ENCODE assay signal across 16 mouse cellular contexts in the genomic region with DNA sequence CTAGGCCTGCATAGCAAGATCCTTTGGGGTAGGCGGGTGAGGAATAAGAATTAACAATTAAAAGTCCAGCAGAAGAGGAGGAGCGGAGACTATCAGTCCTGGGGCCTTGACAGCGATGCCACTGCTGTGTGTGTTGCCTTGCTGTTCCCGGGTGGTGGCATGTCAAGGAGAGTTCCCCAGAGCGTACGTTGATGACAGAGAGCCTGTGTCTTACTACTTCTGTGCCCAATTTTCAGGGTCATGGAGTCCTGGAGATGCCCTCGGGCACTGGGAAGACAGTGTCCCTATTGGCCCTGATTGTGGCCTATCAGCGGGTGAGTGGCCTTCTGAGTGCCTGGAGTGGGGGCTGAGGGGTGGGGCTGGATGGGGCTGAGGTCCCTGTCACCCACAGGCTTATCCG. TPM values are rescaled to one million over a fixed set of nuclear protein-coding genes. Genes with fewer than 3 reads are reported as not detected.
DNase-seq lines count a peak whose midpoint lies in the region; ATAC-seq and TF ChIP-seq lines count a peak whose summit lies in the region.
"Had no signal": no experiment of that assay in that cellular context is flagged by ENCODE, and none has a peak within 500 bp of the region (broad histone marks: within the 10 kb centered on the region; RNA-seq: fewer than 3 reads in every experiment).

No protein-coding gene starts in this region.

- H3K4me3 ChIP-seq in forebrain, embryonic 12.5 days (replicated peaks) = 0 out of 2 replicates have a peak overlapping the region, but pooled peaks have one; percentile 1
- no peak overlapping the region for H3K4me3 ChIP-seq in forebrain, postnatal 0 days (ENCODE audit: low read depth, low read length)
- peak overlapping the region; percentile 91 for H3K4me3 ChIP-seq in midbrain, embryonic 10.5 days
- H3K4me3 ChIP-seq in midbrain, embryonic 11.5 days (ENCODE audit: low read depth, low read length) = no peak overlapping the region
- no peak overlapping the region; the same call in 1 of the 2 replicates for H3K4me3 ChIP-seq in embryonic facial prominence, embryonic 13.5 days
- peak overlapping the region; percentile 95 for H3K4me3 ChIP-seq in limb, embryonic 10.5 days

- no peak overlapping the region for H3K27ac ChIP-seq in forebrain, embryonic 12.5 days
- H3K27ac ChIP-seq in forebrain, postnatal 0 days (ENCODE audit: low read depth, low read length) = no peak overlapping the region
- no peak overlapping the region for H3K27ac ChIP-seq in midbrain, embryonic 10.5 days (replicated peaks)
- no peak overlapping the region for H3K27ac ChIP-seq in midbrain, embryonic 11.5 days (ENCODE audit: low read depth, low read length)
- H3K27ac ChIP-seq in embryonic facial prominence, embryonic 13.5 days = no peak overlapping the region
- H3K27ac ChIP-seq in limb, embryonic 10.5 days = no peak overlapping the region
- H3K27ac ChIP-seq: stomach, postnatal 0 days had no signal

- ATAC-seq in forebrain, embryonic 12.5 days (ENCODE audit: low FRiP score) = no peak
- ATAC-seq in forebrain, postnatal 0 days = no peak
- no peak for ATAC-seq in midbrain, embryonic 11.5 days (ENCODE audit: low FRiP score)
- ATAC-seq in embryonic facial prominence, embryonic 13.5 days (ENCODE audit: insufficient number of reproducible peaks, insufficient read depth, low FRiP score, low TSS enrichment, low read depth) = no peak
- no peak for ATAC-seq in CD4-positive, CD25-positive, alpha-beta regulatory T cell, adult 4 months

- H3K9ac ChIP-seq in forebrain, embryonic 12.5 days = no peak overlapping the region
- no peak overlapping the region for H3K9ac ChIP-seq in forebrain, postnatal 0 days
- H3K9ac ChIP-seq in midbrain, embryonic 11.5 days (ENCODE audit: low read length) = no peak overlapping the region
- peak overlapping the region; percentile 94; the same call in 1 of the 2 replicates for H3K9ac ChIP-seq in embryonic facial prominence, embryonic 13.5 days

- 85% methylated on average over 9 of the region's 9 CpGs for WGBS in forebrain, embryonic 12.5 days
- WGBS in forebrain, postnatal 0 days = 89% methylated on average over 9 of the region's 9 CpGs
- 90% methylated on average over 9 of the region's 9 CpGs for WGBS in midbrain, embryonic 10.5 days
- WGBS in midbrain, embryonic 11.5 days = 94% methylated on average over 9 of the region's 9 CpGs
- WGBS in embryonic facial prominence, embryonic 13.5 days = 68% methylated on average over 9 of the region's 9 CpGs
- 87% methylated on average over 9 of the region's 9 CpGs for WGBS in limb, embryonic 10.5 days

- H3K36me3 ChIP-seq in forebrain, embryonic 12.5 days (replicated peaks) = peaks cover 50% of the 10 kb centered on the region
- H3K36me3 ChIP-seq in forebrain, postnatal 0 days (ENCODE audit: insufficient read depth) = peaks cover 40% of the 10 kb centered on the region
- H3K36me3 ChIP-seq in midbrain, embryonic 10.5 days = peaks cover 59% of the 10 kb centered on the region
- H3K36me3 ChIP-seq in midbrain, embryonic 11.5 days (ENCODE audit: control insufficient read depth, insufficient read depth, low read length) = peaks cover 21% of the 10 kb centered on the region
- peaks cover 51% of the 10 kb centered on the region for H3K36me3 ChIP-seq in embryonic facial prominence, embryonic 13.5 days
- peaks cover 52% of the 10 kb centered on the region for H3K36me3 ChIP-seq in limb, embryonic 10.5 days

- TF ChIP-seq CTCF in forebrain, postnatal 0 days (IDR thresholded peaks at IDR 0.05; ENCODE audit: low read depth) = no peak

- peak overlapping the region; percentile 88; the same call in 1 of the 2 replicates for H3K4me2 ChIP-seq in forebrain, embryonic 12.5 days
- H3K4me2 ChIP-seq in forebrain, postnatal 0 days (ENCODE audit: low read depth) = no peak overlapping the region
- no peak overlapping the region for H3K4me2 ChIP-seq in midbrain, embryonic 11.5 days
- peak overlapping the region; percentile 87; the same call in 1 of the 2 replicates for H3K4me2 ChIP-seq in embryonic facial prominence, embryonic 13.5 days

- H3K4me1 ChIP-seq in forebrain, embryonic 12.5 days = peaks cover 25% of the 10 kb centered on the region
- peaks cover 11% of the 10 kb centered on the region; the same call in 1 of the 2 replicates for H3K4me1 ChIP-seq in forebrain, postnatal 0 days (ENCODE audit: insufficient read depth)
- H3K4me1 ChIP-seq in midbrain, embryonic 10.5 days = peaks cover 28% of the 10 kb centered on the region
- H3K4me1 ChIP-seq in midbrain, embryonic 11.5 days (ENCODE audit: control insufficient read depth, insufficient read depth, low read length) = peaks cover 16% of the 10 kb centered on the region
- H3K4me1 ChIP-seq in embryonic facial prominence, embryonic 13.5 days = peaks cover 15% of the 10 kb centered on the region
- H3K4me1 ChIP-seq in limb, embryonic 10.5 days = peaks cover 14% of the 10 kb centered on the region

- H3K27me3 ChIP-seq in forebrain, embryonic 12.5 days = no peaks in the 10 kb centered on the region
- H3K27me3 ChIP-seq in forebrain, postnatal 0 days (ENCODE audit: insufficient read depth, low read length) = no peaks in the 10 kb centered on the region
- H3K27me3 ChIP-seq in midbrain, embryonic 10.5 days (ENCODE audit: low read depth, poor library complexity, severe bottlenecking) = no peaks in the 10 kb centered on the region
- no peaks in the 10 kb centered on the region for H3K27me3 ChIP-seq in midbrain, embryonic 11.5 days (ENCODE audit: control insufficient read depth, insufficient read depth, low read length)
- H3K27me3 ChIP-seq in embryonic facial prominence, embryonic 13.5 days = no peaks in the 10 kb centered on the region
- H3K27me3 ChIP-seq in limb, embryonic 10.5 days (ENCODE audit: low read depth, poor library complexity, severe bottlenecking) = no peaks in the 10 kb centered on the region

- H3K9me3 ChIP-seq in forebrain, embryonic 12.5 days = no peaks in the 10 kb centered on the region
- H3K9me3 ChIP-seq in forebrain, postnatal 0 days (ENCODE audit: low read length) = no peaks in the 10 kb centered on the region
- no peaks in the 10 kb centered on the region for H3K9me3 ChIP-seq in midbrain, embryonic 10.5 days (replicated peaks)
- H3K9me3 ChIP-seq in midbrain, embryonic 11.5 days (ENCODE audit: control insufficient read depth, low read length) = no peaks in the 10 kb centered on the region
- no peaks in the 10 kb centered on the region for H3K9me3 ChIP-seq in embryonic facial prominence, embryonic 13.5 days
- H3K9me3 ChIP-seq in limb, embryonic 10.5 days (replicated peaks) = no peaks in the 10 kb centered on the region
- H3K9me3 ChIP-seq: G1E had no signal

- DNase-seq in forebrain, postnatal 0 days = no peak
- no peak for DNase-seq in midbrain, embryonic 10.5 days (ENCODE audit: low spot score)
- no peak for DNase-seq in midbrain, embryonic 11.5 days (ENCODE audit: low spot score, missing footprints)
- DNase-seq in limb, embryonic 10.5 days (ENCODE audit: low spot score) = no peak
- DNase-seq in ovary, postnatal 10 days (ENCODE audit: low spot score) = no peak
- DNase-seq: cerebellum, adult 8-10 months; heart, adult 11 months; lung, adult 18-20 months had no signal

RNA-seq across cellular contexts. Expression of gene Ercc2, which starts 1.9 kb away (rescaled TPM):
- polyA plus RNA-seq in forebrain, embryonic 12.5 days (2016; fragmentation: Nextera tagmentation; extraction: Ambion mirVana) = 23.3 and 23.7 TPM in 2 replicates
- 47.7 and 58.2 TPM in 2 replicates for total RNA-seq in forebrain, postnatal 0 days (2014; rRNA removed)
- 17.9 and 21.8 TPM in 2 replicates for polyA plus RNA-seq in forebrain, postnatal 0 days (2015; fragmentation: Nextera tagmentation; extraction: Ambion mirVana)
- 27.7 and 31.8 TPM in 2 replicates for polyA plus RNA-seq in midbrain, embryonic 10.5 days (2016; fragmentation: Nextera tagmentation; extraction: Ambion mirVana)
- 10.3 and 10.9 TPM in 2 replicates for polyA plus RNA-seq in midbrain, embryonic 11.5 days (2014; fragmentation: Nextera tagmentation; extraction: Ambion mirVana)
- 17.0 and 17.4 TPM in 2 replicates for polyA plus RNA-seq in embryonic facial prominence, embryonic 13.5 days (2015; fragmentation: Nextera tagmentation; extraction: Ambion mirVana)
- polyA plus RNA-seq in limb, embryonic 10.5 days (2016; fragmentation: Nextera tagmentation; extraction: Ambion mirVana) = 25.6 and 26.6 TPM in 2 replicates
- 10 to 100 TPM; 10.1 to 11.6 TPM for polyA plus RNA-seq in CD4-positive, CD25-positive, alpha-beta regulatory T cell, adult 4 months (2017; shearing (Covaris generic))

RNA-seq across cellular contexts. Expression of gene Klc3, which starts 20.2 kb away (rescaled TPM):
- polyA plus RNA-seq in forebrain, embryonic 12.5 days (2016; fragmentation: Nextera tagmentation; extraction: Ambion mirVana) = 2.8 and 5.4 TPM in 2 replicates
- total RNA-seq in forebrain, postnatal 0 days (2014; rRNA removed) = 2.2 and 3.0 TPM in 2 replicates
- 2.1 and 2.9 TPM in 2 replicates for polyA plus RNA-seq in forebrain, postnatal 0 days (2015; fragmentation: Nextera tagmentation; extraction: Ambion mirVana)
- 2.3 and 3.0 TPM in 2 replicates for polyA plus RNA-seq in midbrain, embryonic 10.5 days (2016; fragmentation: Nextera tagmentation; extraction: Ambion mirVana)
- 0.37 and 1.4 TPM in 2 replicates for polyA plus RNA-seq in midbrain, embryonic 11.5 days (2014; fragmentation: Nextera tagmentation; extraction: Ambion mirVana)
- 14.5 and 14.8 TPM in 2 replicates for polyA plus RNA-seq in embryonic facial prominence, embryonic 13.5 days (2015; fragmentation: Nextera tagmentation; extraction: Ambion mirVana)
- polyA plus RNA-seq in limb, embryonic 10.5 days (2016; fragmentation: Nextera tagmentation; extraction: Ambion mirVana) = 3.3 and 4.4 TPM in 2 replicates
- 1 to 10 TPM; 2.6 to 3.3 TPM for polyA plus RNA-seq in CD4-positive, CD25-positive, alpha-beta regulatory T cell, adult 4 months (2017; shearing (Covaris generic))
- total RNA-seq: megakaryocyte-erythroid progenitor cell, adult 5-6 weeks had no signal

RNA-seq across cellular contexts. Expression of gene Ckm, which starts 20.9 kb away (rescaled TPM):
- not detected in 2 replicates for polyA plus RNA-seq in forebrain, embryonic 12.5 days (2016; fragmentation: Nextera tagmentation; extraction: Ambion mirVana)
- 0.48 and 4.2 TPM in 2 replicates for total RNA-seq in forebrain, postnatal 0 days (2014; rRNA removed)
- polyA plus RNA-seq in forebrain, postnatal 0 days (2015; fragmentation: Nextera tagmentation; extraction: Ambion mirVana) = not detected in 2 replicates
- polyA plus RNA-seq in midbrain, embryonic 10.5 days (2016; fragmentation: Nextera tagmentation; extraction: Ambion mirVana) = not detected in 2 replicates
- not detected in 2 replicates for polyA plus RNA-seq in midbrain, embryonic 11.5 days (2014; fragmentation: Nextera tagmentation; extraction: Ambion mirVana)
- polyA plus RNA-seq in embryonic facial prominence, embryonic 13.5 days (2015; fragmentation: Nextera tagmentation; extraction: Ambion mirVana) = 2.1 TPM in 1 of 2 replicates, not detected in the other
- not detected in 2 replicates for polyA plus RNA-seq in limb, embryonic 10.5 days (2016; fragmentation: Nextera tagmentation; extraction: Ambion mirVana)
- polyA plus RNA-seq in CD4-positive, CD25-positive, alpha-beta regulatory T cell, adult 4 months (2017; shearing (Covaris generic)) = not detected
- total RNA-seq: left cerebral cortex, postnatal 25 days; megakaryocyte-erythroid progenitor cell, adult 5-6 weeks; neutrophil, adult 5-6 weeks had no signal
- polyA plus RNA-seq: G1E had no signal

RNA-seq across cellular contexts. Expression of gene Ppp1r13l, which starts 24.2 kb away (rescaled TPM):
- 4.8 and 5.3 TPM in 2 replicates for polyA plus RNA-seq in forebrain, embryonic 12.5 days (2016; fragmentation: Nextera tagmentation; extraction: Ambion mirVana)
- total RNA-seq in forebrain, postnatal 0 days (2014; rRNA removed) = 0.76 and 1.2 TPM in 2 replicates
- 2.0 and 2.1 TPM in 2 replicates for polyA plus RNA-seq in forebrain, postnatal 0 days (2015; fragmentation: Nextera tagmentation; extraction: Ambion mirVana)
- 4.9 and 6.0 TPM in 2 replicates for polyA plus RNA-seq in midbrain, embryonic 10.5 days (2016; fragmentation: Nextera tagmentation; extraction: Ambion mirVana)
- polyA plus RNA-seq in midbrain, embryonic 11.5 days (2014; fragmentation: Nextera tagmentation; extraction: Ambion mirVana) = 3.0 and 3.2 TPM in 2 replicates
- 8.3 and 12.6 TPM in 2 replicates for polyA plus RNA-seq in embryonic facial prominence, embryonic 13.5 days (2015; fragmentation: Nextera tagmentation; extraction: Ambion mirVana)
- 6.5 and 7.0 TPM in 2 replicates for polyA plus RNA-seq in limb, embryonic 10.5 days (2016; fragmentation: Nextera tagmentation; extraction: Ambion mirVana)
- not detected for polyA plus RNA-seq in CD4-positive, CD25-positive, alpha-beta regulatory T cell, adult 4 months (2017; shearing (Covaris generic))

RNA-seq across cellular contexts. Expression of gene Cd3eap, which starts 24.4 kb away (rescaled TPM):
- polyA plus RNA-seq in forebrain, embryonic 12.5 days (2016; fragmentation: Nextera tagmentation; extraction: Ambion mirVana) = 24.7 and 24.8 TPM in 2 replicates
- 12.1 and 15.5 TPM in 2 replicates for total RNA-seq in forebrain, postnatal 0 days (2014; rRNA removed)
- polyA plus RNA-seq in forebrain, postnatal 0 days (2015; fragmentation: Nextera tagmentation; extraction: Ambion mirVana) = 19.4 and 21.6 TPM in 2 replicates
- 23.2 and 24.7 TPM in 2 replicates for polyA plus RNA-seq in midbrain, embryonic 10.5 days (2016; fragmentation: Nextera tagmentation; extraction: Ambion mirVana)
- polyA plus RNA-seq in midbrain, embryonic 11.5 days (2014; fragmentation: Nextera tagmentation; extraction: Ambion mirVana) = 15.1 and 15.4 TPM in 2 replicates
- 29.4 and 30.5 TPM in 2 replicates for polyA plus RNA-seq in embryonic facial prominence, embryonic 13.5 days (2015; fragmentation: Nextera tagmentation; extraction: Ambion mirVana)
- polyA plus RNA-seq in limb, embryonic 10.5 days (2016; fragmentation: Nextera tagmentation; extraction: Ambion mirVana) = 28.3 and 31.4 TPM in 2 replicates
- 10 to 100 TPM; 15.8 to 17.6 TPM for polyA plus RNA-seq in CD4-positive, CD25-positive, alpha-beta regulatory T cell, adult 4 months (2017; shearing (Covaris generic))

Comparison
In these comparisons a context has a peak if more than half of its experiments do, and no peak if none do; other contexts are left out.
1. H3K4me2 ChIP-seq: peak in forebrain, embryonic 12.5 days (single experiment) and embryonic facial prominence, embryonic 13.5 days (single experiment); none in forebrain, postnatal 0 days (single experiment) and midbrain, embryonic 11.5 days (single experiment).
2. H3K4me3 ChIP-seq: peak in forebrain, embryonic 12.5 days (single experiment), midbrain, embryonic 10.5 days (single experiment) and limb, embryonic 10.5 days (single experiment); none in forebrain, postnatal 0 days (single experiment), midbrain, embryonic 11.5 days (single experiment) and embryonic facial prominence, embryonic 13.5 days (single experiment).